In genomic region chr8:77507510-77508035, GRCm38 (mm10) we compare ENCODE assay signal across 17 mouse cellular contexts.
"Had no signal": no experiment of that assay in that cellular context is flagged by ENCODE, and none has a peak within 500 bp of the region (broad histone marks: within the 10 kb centered on the region; RNA-seq: fewer than 3 reads in every experiment).

No protein-coding gene starts in this region.

- H3K9ac ChIP-seq: liver, embryonic 14.5 days; lung, embryonic 15.5 days; midbrain, embryonic 13.5 days; neural tube, embryonic 13.5 days had no signal

- DNase-seq: kidney, adult 9 months; kidney, postnatal 36 days; layer of hippocampus, postnatal 36 days; lung, adult 18-20 months; lung, postnatal 10 days; lung, postnatal 36 days; thymus, adult 18-20 months; thymus, postnatal 36 days had no signal

- ATAC-seq: midbrain, embryonic 13.5 days; midbrain, embryonic 16.5 days had no signal

- H3K27me3 ChIP-seq: lung, embryonic 15.5 days; megakaryocyte, embryonic 14.5 days had no signal

- H3K36me3 ChIP-seq: lung, embryonic 15.5 days; midbrain, embryonic 10.5 days; midbrain, embryonic 13.5 days; neural tube, embryonic 13.5 days had no signal

- H3K4me2 ChIP-seq: lung, embryonic 15.5 days; midbrain, embryonic 13.5 days; neural tube, embryonic 13.5 days had no signal

- H3K4me3 ChIP-seq: left cerebral cortex, adult 2 months; lung, embryonic 15.5 days; megakaryocyte, embryonic 14.5 days; midbrain, embryonic 10.5 days; midbrain, embryonic 13.5 days; myocyte; neural tube, embryonic 13.5 days had no signal

- H3K9me3 ChIP-seq: lung, embryonic 15.5 days; megakaryocyte, embryonic 14.5 days; midbrain, embryonic 10.5 days; midbrain, embryonic 13.5 days; neural tube, embryonic 13.5 days had no signal

- H3K27ac ChIP-seq: left cerebral cortex, adult 2 months; liver, embryonic 14.5 days; lung, embryonic 15.5 days; midbrain, embryonic 10.5 days; midbrain, embryonic 13.5 days; neural tube, embryonic 13.5 days had no signal
